Mouse (Mus musculus) ES-Bruce4 (cell line): ENCODE data around the gene Asic2.

Experiments used
- CTCF ChIP-seq: IDR thresholded peaks from one replicate; pipeline ENCODE4 v1.8.1; 2011; ENCODE audit warnings: low read depth, low read length
- EP300 ChIP-seq: IDR thresholded peaks from 2 replicates; pipeline ENCODE4 v1.6.1; 2011; ENCODE audit warnings: low read depth, low read length; ENCODE audit not compliant: insufficient read depth
- POLR2A ChIP-seq: IDR thresholded peaks from one replicate; pipeline ENCODE4 v1.8.1; 2011; ENCODE audit warnings: low read length; ENCODE audit not compliant: insufficient read depth

GRCm38 (mm10) chr11:82016181-82016780 is 48.0 kb upstream of the Asic2 start:
- TF ChIP-seq CTCF (no peak), EP300 (no peak), POLR2A (no peak)
